Mouse (Mus musculus) lung, postnatal 14 days (tissue): ENCODE results near the gene Thrsp.

ENCODE experiments used
- DNase-seq: peaks from one replicate; pipeline ENCODE4 v3.0.0; 2021

Gene Thrsp

GRCm38 (mm10) chr7:97375101-97375500, 42.4 kb downstream of the Thrsp start:
- no peak for DNase-seq

DNA sequence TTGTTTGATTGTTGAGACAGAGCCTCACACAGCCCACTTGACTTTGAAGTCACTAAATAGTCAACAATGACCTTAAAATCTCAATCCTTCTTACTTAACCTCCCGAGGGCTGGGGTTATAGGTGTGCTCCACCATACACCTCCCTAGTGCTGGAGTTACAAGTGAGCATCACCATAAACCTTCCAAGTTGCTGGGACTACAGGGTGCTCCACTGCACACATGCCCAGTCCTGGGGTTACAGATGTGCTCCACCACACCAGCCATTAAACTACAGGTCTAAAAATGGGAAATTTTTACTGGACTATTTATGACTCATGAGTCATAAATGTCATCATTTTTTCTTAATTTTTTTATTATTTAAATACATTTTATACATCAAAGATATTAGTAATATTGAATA, 51.6 kb downstream of the Thrsp start:
- DNase-seq, result no peak
